Mouse (Mus musculus): ENCODE results near the gene Slc35e3. TPM values are rescaled to one million over a fixed set of nuclear protein-coding genes. Genes with fewer than 3 reads are reported as not detected.

Gene Slc35e3
- polyA plus RNA-seq, 1 experiment: 12.8 TPM

DNA sequence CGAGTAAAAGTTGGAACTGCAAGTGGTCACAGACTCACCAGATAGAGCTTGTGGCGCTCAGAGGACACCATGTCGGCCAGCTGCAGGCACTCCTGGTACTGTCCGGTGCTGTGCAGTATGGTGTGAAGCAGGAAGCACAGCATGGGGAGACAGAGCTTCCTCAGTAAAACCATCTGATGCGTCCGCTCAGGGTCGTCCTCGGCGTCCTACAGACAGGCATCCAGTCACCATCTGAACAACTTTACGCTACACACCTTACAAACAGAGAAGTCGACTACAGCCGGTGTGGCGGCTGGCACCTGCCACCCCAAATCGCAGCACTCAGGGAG lies 5.1 kb upstream of the Slc35e3 start:
- Histone ChIP-seq H3K79me2 (ENCODE audit: control insufficient read depth, insufficient read depth) (no peaks in the 10 kb centered on the region), H3ac (ENCODE audit: control insufficient read depth, insufficient read length, low read depth) (no peak overlapping the region), H3K79me3 (ENCODE audit: low read depth) (no peaks in the 10 kb centered on the region), H3K4me3 (ENCODE audit: insufficient read depth, poor library complexity, severe bottlenecking) (no peak overlapping the region), H3K36me3 (ENCODE audit: control insufficient read depth, insufficient read depth) (peaks cover 76% of the 10 kb centered on the region), H3K27me3 (ENCODE audit: control insufficient read depth, insufficient read depth, insufficient read length) (no peaks in the 10 kb centered on the region)
- no peak for TF ChIP-seq MYOG (IDR thresholded peaks at IDR 0.05; ENCODE audit: control insufficient read depth, extremely low read depth, insufficient read length)
- TF ChIP-seq MYOD1 (IDR thresholded peaks at IDR 0.05; ENCODE audit: control insufficient read depth, insufficient read length, low read depth): no peak
- no peak for TF ChIP-seq MAX (IDR thresholded peaks at IDR 0.05)
- no peak for TF ChIP-seq FOSL1 (IDR thresholded peaks at IDR 0.05; ENCODE audit: insufficient read depth, low read length, poor library complexity, severe bottlenecking)
- TF ChIP-seq CEBPB (IDR thresholded peaks at IDR 0.05; ENCODE audit: low read depth): no peak
- no peak for TF ChIP-seq USF1 (IDR thresholded peaks at IDR 0.05; ENCODE audit: low read depth)
- TF ChIP-seq CTCF (IDR thresholded peaks at IDR 0.05; ENCODE audit: control insufficient read depth, insufficient read depth, insufficient read length): no peak

DNA sequence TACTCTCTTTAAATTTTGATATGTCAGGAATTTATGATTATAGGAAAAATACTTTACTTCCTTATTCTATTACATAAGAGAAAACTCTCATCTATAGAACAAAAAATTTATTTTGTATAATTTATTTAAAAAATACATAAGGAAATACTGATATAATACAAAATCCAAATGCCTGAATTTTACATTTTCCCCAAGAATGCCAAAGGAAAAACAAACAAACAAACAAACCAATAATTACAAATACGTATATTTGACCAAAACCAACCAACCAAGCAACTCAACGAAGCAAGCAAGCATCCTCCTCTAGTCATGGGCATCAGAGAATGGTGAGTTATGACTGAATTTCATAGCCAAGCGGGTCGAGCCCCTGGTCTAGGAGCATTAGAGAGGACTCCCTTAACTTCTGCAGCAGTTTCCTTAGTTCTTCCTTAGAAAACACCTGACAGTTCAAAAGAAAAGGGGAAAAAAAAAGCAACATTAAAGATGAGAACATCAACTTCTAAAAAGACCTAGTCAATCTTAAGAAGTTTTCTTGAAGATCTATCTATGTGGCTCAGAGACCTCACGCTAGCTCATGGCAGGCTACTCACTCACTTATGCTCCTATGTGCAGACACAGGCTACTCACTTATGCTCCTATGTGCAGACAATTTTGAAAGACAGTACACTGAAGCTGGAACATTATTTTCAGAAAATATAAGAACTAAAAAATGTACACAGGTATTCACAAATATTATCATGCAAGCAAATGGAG lies 4.5 kb upstream of the Slc35e3 start:
- Histone ChIP-seq H3K79me2 (ENCODE audit: control insufficient read depth, insufficient read depth) (peaks cover under 1% of the 10 kb centered on the region), H3K79me3 (ENCODE audit: low read depth) (no peaks in the 10 kb centered on the region), H3K4me3 (ENCODE audit: insufficient read depth, poor library complexity, severe bottlenecking) (no peak overlapping the region), H3K36me3 (ENCODE audit: control insufficient read depth, insufficient read depth) (peaks cover 72% of the 10 kb centered on the region), H3K27me3 (ENCODE audit: control insufficient read depth, insufficient read depth, insufficient read length) (no peaks in the 10 kb centered on the region), H3ac (ENCODE audit: control insufficient read depth, insufficient read length, low read depth) (no peak overlapping the region)
- no peak for TF ChIP-seq CTCF (IDR thresholded peaks at IDR 0.05; ENCODE audit: control insufficient read depth, insufficient read depth, insufficient read length)
- no peak for TF ChIP-seq CEBPB (IDR thresholded peaks at IDR 0.05; ENCODE audit: low read depth)
- TF ChIP-seq MYOD1 (IDR thresholded peaks at IDR 0.05; ENCODE audit: control insufficient read depth, insufficient read length, low read depth): no peak
- no peak for TF ChIP-seq USF1 (IDR thresholded peaks at IDR 0.05; ENCODE audit: low read depth)
- no peak for TF ChIP-seq MAX (IDR thresholded peaks at IDR 0.05)
- no peak for TF ChIP-seq FOSL1 (IDR thresholded peaks at IDR 0.05; ENCODE audit: insufficient read depth, low read length, poor library complexity, severe bottlenecking)
- TF ChIP-seq MYOG (IDR thresholded peaks at IDR 0.05; ENCODE audit: control insufficient read depth, extremely low read depth, insufficient read length): no peak

DNA sequence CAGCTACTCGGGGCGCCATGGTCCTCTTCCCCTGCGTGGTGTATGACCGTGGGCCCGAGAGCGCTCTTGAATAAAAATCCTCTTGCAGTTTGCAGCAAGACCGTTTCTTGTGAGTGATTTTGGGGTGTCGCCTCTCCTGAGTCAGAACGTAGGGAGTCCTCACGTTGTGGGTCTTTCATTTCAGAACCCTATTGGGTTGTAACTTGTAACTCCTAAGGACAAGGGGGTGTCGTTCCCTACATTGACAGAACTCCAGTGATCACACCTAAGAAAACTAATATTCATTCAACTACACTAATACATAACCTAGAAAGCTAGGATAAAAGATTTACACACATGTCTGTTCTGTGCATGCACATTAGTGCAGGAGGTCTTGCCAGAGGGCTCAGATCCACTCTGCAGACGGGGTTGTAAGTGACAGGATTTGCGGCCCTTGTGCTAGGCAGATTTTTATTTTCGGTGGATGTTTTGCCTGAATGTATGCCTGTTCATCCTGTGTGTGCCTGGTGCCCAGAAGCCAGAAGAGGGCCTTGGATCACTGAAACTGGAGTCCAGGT lies 3.7 kb upstream of the Slc35e3 start:
- TF ChIP-seq MAX (IDR thresholded peaks at IDR 0.05): no peak
- Histone ChIP-seq H3K27me3 (ENCODE audit: control insufficient read depth, insufficient read depth, insufficient read length) (no peaks in the 10 kb centered on the region), H3ac (ENCODE audit: control insufficient read depth, insufficient read length, low read depth) (no peak overlapping the region), H3K79me3 (ENCODE audit: low read depth) (peaks cover 6% of the 10 kb centered on the region), H3K36me3 (ENCODE audit: control insufficient read depth, insufficient read depth) (peaks cover 63% of the 10 kb centered on the region), H3K4me3 (ENCODE audit: insufficient read depth, poor library complexity, severe bottlenecking) (no peak overlapping the region), H3K79me2 (ENCODE audit: control insufficient read depth, insufficient read depth) (peaks cover 9% of the 10 kb centered on the region)

DNA sequence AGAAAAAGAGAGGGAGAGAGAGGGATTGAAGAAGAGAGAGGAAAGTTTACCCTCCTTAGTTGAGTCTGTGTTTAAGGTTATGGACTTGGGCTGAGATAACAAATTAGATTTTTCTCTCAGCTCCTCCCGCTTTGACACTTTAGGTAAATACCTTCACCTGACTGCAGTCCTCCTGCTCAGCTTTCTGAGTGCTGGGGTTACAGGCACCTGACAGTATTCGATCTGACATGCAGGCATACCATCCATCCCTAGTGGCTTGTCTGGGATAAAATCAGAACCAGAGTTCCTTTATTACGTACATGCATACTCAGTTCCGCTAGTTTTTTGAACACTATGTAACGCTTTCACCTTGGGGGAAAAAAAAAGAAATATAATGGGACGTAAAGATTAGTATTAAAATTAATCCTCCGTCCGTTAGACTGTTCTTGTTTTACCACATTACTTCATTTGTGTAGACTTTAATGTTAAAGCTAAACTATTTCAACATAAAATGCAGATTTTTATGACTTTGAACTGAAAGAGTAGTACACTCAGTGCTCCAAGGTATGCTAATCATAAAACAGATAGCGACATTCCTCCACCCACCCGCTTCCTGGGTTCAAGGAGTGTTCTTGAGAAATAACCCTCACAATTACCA lies 3.0 kb upstream of the Slc35e3 start:
- Histone ChIP-seq H3K27me3 (ENCODE audit: control insufficient read depth, insufficient read depth, insufficient read length) (no peaks in the 10 kb centered on the region), H3K79me3 (ENCODE audit: low read depth) (peaks cover 12% of the 10 kb centered on the region), H3K4me3 (ENCODE audit: insufficient read depth, poor library complexity, severe bottlenecking) (no peak overlapping the region), H3ac (ENCODE audit: control insufficient read depth, insufficient read length, low read depth) (no peak overlapping the region), H3K79me2 (ENCODE audit: control insufficient read depth, insufficient read depth) (peaks cover 16% of the 10 kb centered on the region), H3K36me3 (ENCODE audit: control insufficient read depth, insufficient read depth) (peaks cover 60% of the 10 kb centered on the region)
- TF ChIP-seq MYOD1 (IDR thresholded peaks at IDR 0.05; ENCODE audit: control insufficient read depth, insufficient read length, low read depth): no peak
- TF ChIP-seq FOSL1 (IDR thresholded peaks at IDR 0.05; ENCODE audit: insufficient read depth, low read length, poor library complexity, severe bottlenecking): no peak
- no peak for TF ChIP-seq MYOG (IDR thresholded peaks at IDR 0.05; ENCODE audit: control insufficient read depth, extremely low read depth, insufficient read length)
- TF ChIP-seq MAX (IDR thresholded peaks at IDR 0.05): no peak
- no peak for TF ChIP-seq CTCF (IDR thresholded peaks at IDR 0.05; ENCODE audit: control insufficient read depth, insufficient read depth, insufficient read length)
- no peak for TF ChIP-seq USF1 (IDR thresholded peaks at IDR 0.05; ENCODE audit: low read depth)
- no peak for TF ChIP-seq CEBPB (IDR thresholded peaks at IDR 0.05; ENCODE audit: low read depth)

GRCm38 (mm10) chr10:117748276-117749049 lies 2.3 kb upstream of the Slc35e3 start:
- H3K36me3 ChIP-seq (ENCODE audit: control insufficient read depth, insufficient read depth): peaks cover 64% of the 10 kb centered on the region
- no peak for TF ChIP-seq MYOD1 (IDR thresholded peaks at IDR 0.05; ENCODE audit: control insufficient read depth, insufficient read length, low read depth)
- TF ChIP-seq CEBPB (IDR thresholded peaks at IDR 0.05; ENCODE audit: low read depth): no peak
- no peak for TF ChIP-seq USF1 (IDR thresholded peaks at IDR 0.05; ENCODE audit: low read depth)
- no peak for TF ChIP-seq MYOG (IDR thresholded peaks at IDR 0.05; ENCODE audit: control insufficient read depth, extremely low read depth, insufficient read length)
- no peak for TF ChIP-seq CTCF (IDR thresholded peaks at IDR 0.05; ENCODE audit: control insufficient read depth, insufficient read depth, insufficient read length)
- TF ChIP-seq MAX (IDR thresholded peaks at IDR 0.05): no peak
- TF ChIP-seq FOSL1 (IDR thresholded peaks at IDR 0.05; ENCODE audit: insufficient read depth, low read length, poor library complexity, severe bottlenecking): no peak
- H3K79me3 ChIP-seq (ENCODE audit: low read depth): peaks cover 16% of the 10 kb centered on the region
- H3K4me3 ChIP-seq (ENCODE audit: insufficient read depth, poor library complexity, severe bottlenecking): no peak overlapping the region
- H3K79me2 ChIP-seq (ENCODE audit: control insufficient read depth, insufficient read depth): peaks cover 23% of the 10 kb centered on the region
- H3K27me3 ChIP-seq (ENCODE audit: control insufficient read depth, insufficient read depth, insufficient read length): no peaks in the 10 kb centered on the region
- H3ac ChIP-seq (ENCODE audit: control insufficient read depth, insufficient read length, low read depth): no peak overlapping the region
